Mouse (Mus musculus): ENCODE results near the gene Slc35f3. TPM values are rescaled to one million over a fixed set of nuclear protein-coding genes. Genes with fewer than 3 reads are reported as not detected.

Gene Slc35f3
- polyA plus RNA-seq, 1 experiment = 0.08 TPM

GRCm38 (mm10) chr8:126326136-126326535 is 27.8 kb downstream of the Slc35f3 start:
- no peak for DNase-seq
- no peaks in the 10 kb centered on the region for H3K4me1 ChIP-seq (replicated peaks; ENCODE audit: control insufficient read depth, insufficient read depth, low read length)
- no peak overlapping the region for H3K27ac ChIP-seq (ENCODE audit: control insufficient read depth, insufficient read depth, low read length)
- no peak overlapping the region for H3K4me3 ChIP-seq (ENCODE audit: control insufficient read depth, insufficient read depth, low read length)
- H3K27me3 ChIP-seq (ENCODE audit: control insufficient read depth, insufficient read depth, low read length) = no peaks in the 10 kb centered on the region
- no peak for TF ChIP-seq CTCF (IDR thresholded peaks at IDR 0.05; ENCODE audit: borderline replicate concordance, control insufficient read depth, extremely low read depth, insufficient read depth, low read length, poor library complexity)
- no peak for TF ChIP-seq POLR2A (IDR thresholded peaks at IDR 0.05; ENCODE audit: control insufficient read depth, extremely low read depth, insufficient read depth, low read length, poor library complexity)
- WGBS = 83% methylated on average over 1 of the region's 1 CpGs
- H3K36me3 ChIP-seq (ENCODE audit: control insufficient read depth, insufficient read depth, low read length) = no peaks in the 10 kb centered on the region

GRCm38 (mm10) chr8:126326731-126327130 is 28.4 kb downstream of the Slc35f3 start:
- no peak overlapping the region for H3K4me3 ChIP-seq (ENCODE audit: control insufficient read depth, insufficient read depth, low read length)
- no peak for DNase-seq
- TF ChIP-seq CTCF (IDR thresholded peaks at IDR 0.05; ENCODE audit: borderline replicate concordance, control insufficient read depth, extremely low read depth, insufficient read depth, low read length, poor library complexity) (no peak), POLR2A (IDR thresholded peaks at IDR 0.05; ENCODE audit: control insufficient read depth, extremely low read depth, insufficient read depth, low read length, poor library complexity) (no peak)
- H3K36me3 ChIP-seq (ENCODE audit: control insufficient read depth, insufficient read depth, low read length) = no peaks in the 10 kb centered on the region
- no peaks in the 10 kb centered on the region for H3K27me3 ChIP-seq (ENCODE audit: control insufficient read depth, insufficient read depth, low read length)
- H3K4me1 ChIP-seq (replicated peaks; ENCODE audit: control insufficient read depth, insufficient read depth, low read length) = no peaks in the 10 kb centered on the region
- 81% methylated on average over 8 of the region's 8 CpGs for WGBS
- no peak overlapping the region for H3K27ac ChIP-seq (ENCODE audit: control insufficient read depth, insufficient read depth, low read length)

- DNase-seq = no peak
- H3K27ac ChIP-seq (ENCODE audit: control insufficient read depth, insufficient read depth, low read length) = no peak overlapping the region
- H3K27me3 ChIP-seq (ENCODE audit: control insufficient read depth, insufficient read depth, low read length) = no peaks in the 10 kb centered on the region
- TF ChIP-seq CTCF (IDR thresholded peaks at IDR 0.05; ENCODE audit: borderline replicate concordance, control insufficient read depth, extremely low read depth, insufficient read depth, low read length, poor library complexity) = no peak
- no peak for TF ChIP-seq POLR2A (IDR thresholded peaks at IDR 0.05; ENCODE audit: control insufficient read depth, extremely low read depth, insufficient read depth, low read length, poor library complexity)
- H3K4me1 ChIP-seq (replicated peaks; ENCODE audit: control insufficient read depth, insufficient read depth, low read length) = no peaks in the 10 kb centered on the region
- H3K4me3 ChIP-seq (ENCODE audit: control insufficient read depth, insufficient read depth, low read length) = no peak overlapping the region
- 71% methylated on average over 5 of the region's 5 CpGs for WGBS
- no peaks in the 10 kb centered on the region for H3K36me3 ChIP-seq (ENCODE audit: control insufficient read depth, insufficient read depth, low read length)
Observed at GRCm38 (mm10) chr8:126327786-126328185, 29.4 kb downstream of the Slc35f3 start.

- 100% methylated on average over 2 of the region's 3 CpGs for WGBS
- Histone ChIP-seq H3K36me3 (ENCODE audit: control insufficient read depth, insufficient read depth, low read length) (no peaks in the 10 kb centered on the region), H3K4me1 (replicated peaks; ENCODE audit: control insufficient read depth, insufficient read depth, low read length) (no peaks in the 10 kb centered on the region), H3K4me3 (ENCODE audit: control insufficient read depth, insufficient read depth, low read length) (no peak overlapping the region), H3K27me3 (ENCODE audit: control insufficient read depth, insufficient read depth, low read length) (no peaks in the 10 kb centered on the region), H3K27ac (ENCODE audit: control insufficient read depth, insufficient read depth, low read length) (no peak overlapping the region)
- no peak for DNase-seq
- TF ChIP-seq CTCF (IDR thresholded peaks at IDR 0.05; ENCODE audit: borderline replicate concordance, control insufficient read depth, extremely low read depth, insufficient read depth, low read length, poor library complexity) = no peak
Observed at GRCm38 (mm10) chr8:126338864-126339263, 40.5 kb downstream of the Slc35f3 start.

- 90% methylated on average over 3 of the region's 3 CpGs for WGBS
Observed at GRCm38 (mm10) chr8:126339357-126339756, 41.0 kb downstream of the Slc35f3 start.

GRCm38 (mm10) chr8:126341200-126341599 is 42.8 kb downstream of the Slc35f3 start:
- Histone ChIP-seq H3K27me3 (ENCODE audit: control insufficient read depth, insufficient read depth, low read length) (no peaks in the 10 kb centered on the region), H3K4me1 (replicated peaks; ENCODE audit: control insufficient read depth, insufficient read depth, low read length) (no peaks in the 10 kb centered on the region), H3K36me3 (ENCODE audit: control insufficient read depth, insufficient read depth, low read length) (no peaks in the 10 kb centered on the region), H3K27ac (ENCODE audit: control insufficient read depth, insufficient read depth, low read length) (no peak overlapping the region), H3K4me3 (ENCODE audit: control insufficient read depth, insufficient read depth, low read length) (no peak overlapping the region)
- no peak for DNase-seq
- WGBS = 16% methylated on average over 1 of the region's 1 CpGs
- TF ChIP-seq POLR2A (IDR thresholded peaks at IDR 0.05; ENCODE audit: control insufficient read depth, extremely low read depth, insufficient read depth, low read length, poor library complexity) (no peak), CTCF (IDR thresholded peaks at IDR 0.05; ENCODE audit: borderline replicate concordance, control insufficient read depth, extremely low read depth, insufficient read depth, low read length, poor library complexity) (no peak)

More at GRCm38 (mm10) chr8:126339357-126339756, 41.0 kb downstream of the Slc35f3 start:
- Histone ChIP-seq H3K27ac (ENCODE audit: control insufficient read depth, insufficient read depth, low read length) (no peak overlapping the region), H3K4me3 (ENCODE audit: control insufficient read depth, insufficient read depth, low read length) (no peak overlapping the region), H3K27me3 (ENCODE audit: control insufficient read depth, insufficient read depth, low read length) (no peaks in the 10 kb centered on the region), H3K4me1 (replicated peaks; ENCODE audit: control insufficient read depth, insufficient read depth, low read length) (no peaks in the 10 kb centered on the region), H3K36me3 (ENCODE audit: control insufficient read depth, insufficient read depth, low read length) (no peaks in the 10 kb centered on the region)
- TF ChIP-seq CTCF (IDR thresholded peaks at IDR 0.05; ENCODE audit: borderline replicate concordance, control insufficient read depth, extremely low read depth, insufficient read depth, low read length, poor library complexity) = no peak
- no peak for DNase-seq

- no peak for DNase-seq
- TF ChIP-seq POLR2A (IDR thresholded peaks at IDR 0.05; ENCODE audit: control insufficient read depth, extremely low read depth, insufficient read depth, low read length, poor library complexity) = no peak
- no peak for TF ChIP-seq CTCF (IDR thresholded peaks at IDR 0.05; ENCODE audit: borderline replicate concordance, control insufficient read depth, extremely low read depth, insufficient read depth, low read length, poor library complexity)
- Histone ChIP-seq H3K27ac (ENCODE audit: control insufficient read depth, insufficient read depth, low read length) (no peak overlapping the region), H3K36me3 (ENCODE audit: control insufficient read depth, insufficient read depth, low read length) (no peaks in the 10 kb centered on the region), H3K4me3 (ENCODE audit: control insufficient read depth, insufficient read depth, low read length) (no peak overlapping the region), H3K4me1 (replicated peaks; ENCODE audit: control insufficient read depth, insufficient read depth, low read length) (no peaks in the 10 kb centered on the region), H3K27me3 (ENCODE audit: control insufficient read depth, insufficient read depth, low read length) (no peaks in the 10 kb centered on the region)
- WGBS = 83% methylated on average over 5 of the region's 5 CpGs
Observed at GRCm38 (mm10) chr8:126343427-126343826, 45.1 kb downstream of the Slc35f3 start.
